In the genomic region with DNA sequence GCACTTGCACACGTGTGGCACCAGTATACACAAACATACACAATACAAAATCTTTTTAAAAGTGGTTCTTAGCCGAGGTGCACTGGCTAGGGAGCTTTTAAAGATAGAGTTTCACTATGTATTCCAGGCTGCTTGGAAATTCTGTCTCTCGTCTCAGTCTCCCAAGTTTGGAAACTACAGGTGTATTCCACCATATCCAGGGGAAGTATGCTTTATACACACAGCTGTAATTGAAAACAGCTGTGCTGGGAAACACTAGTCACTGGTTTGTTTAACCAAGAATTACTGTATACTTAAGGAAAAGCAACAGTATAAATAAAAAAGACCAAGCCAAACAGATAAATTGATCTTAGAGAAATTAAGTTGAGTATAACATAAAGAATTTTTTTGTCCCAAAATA, we compare ENCODE assay signal across 24 mouse cellular contexts. TPM values are rescaled to one million over a fixed set of nuclear protein-coding genes. Genes with fewer than 3 reads are reported as not detected.
DNase-seq lines count a peak whose midpoint lies in the region; ATAC-seq and TF ChIP-seq lines count a peak whose summit lies in the region.
"Had no signal": no experiment of that assay in that cellular context is flagged by ENCODE, and none has a peak within 500 bp of the region (broad histone marks: within the 10 kb centered on the region; RNA-seq: fewer than 3 reads in every experiment).

No protein-coding gene starts in this region.

- H3K4me1 ChIP-seq in limb, embryonic 13.5 days: peaks cover 9% of the 10 kb centered on the region
- H3K4me1 ChIP-seq: forebrain, embryonic 13.5 days; forebrain, embryonic 15.5 days had no signal

- TF ChIP-seq CTCF in gastrocnemius, adult 2 months (IDR thresholded peaks at IDR 0.05): no peak

- 30% methylated on average over 3 of the region's 3 CpGs for WGBS in limb, embryonic 13.5 days

- H3K9me3 ChIP-seq in limb, embryonic 13.5 days: peaks cover 5% of the 10 kb centered on the region; the same call in 1 of the 2 replicates
- H3K9me3 ChIP-seq: forebrain, embryonic 15.5 days had no signal

- peak overlapping the region; percentile 16; the same call in 1 of the 2 replicates for H3K27ac ChIP-seq in gastrocnemius, adult 2 months
- no peak overlapping the region; the same call in 1 of the 2 replicates for H3K27ac ChIP-seq in limb, embryonic 13.5 days
- H3K27ac ChIP-seq: embryonic facial prominence, embryonic 13.5 days; forebrain, embryonic 13.5 days; forebrain, embryonic 15.5 days had no signal

- intact Hi-C loops in gastrocnemius, adult 2 months (cut with DNase I): no loop called here

- peak; percentile 64; the same call in 1 of the 2 replicates for ATAC-seq in limb, embryonic 13.5 days (ENCODE audit: low FRiP score, low read depth)
- ATAC-seq: CD4-positive, CD25-positive, alpha-beta regulatory T cell, adult 4 months; forebrain, embryonic 13.5 days; forebrain, embryonic 15.5 days; forebrain, postnatal 0 days had no signal

- H3K4me3 ChIP-seq in gastrocnemius, adult 2 months: no peak overlapping the region
- no peak overlapping the region for H3K4me3 ChIP-seq in limb, embryonic 13.5 days
- H3K4me3 ChIP-seq: embryonic facial prominence, embryonic 13.5 days; forebrain, embryonic 13.5 days; forebrain, embryonic 15.5 days had no signal

- no peak overlapping the region for H3K9ac ChIP-seq in limb, embryonic 13.5 days
- H3K9ac ChIP-seq: embryonic facial prominence, embryonic 13.5 days; forebrain, embryonic 13.5 days; forebrain, embryonic 15.5 days; forebrain, postnatal 0 days had no signal

- DNase-seq in embryo, embryonic 11 days: peak; percentile 19
- DNase-seq in embryo, embryonic 10.5 days (ENCODE audit: low spot score): no peak
- DNase-seq in gastrocnemius, adult 2 months: no peak
- no peak for DNase-seq in gastrocnemius, adult 8-10 months (ENCODE audit: low spot score in 2 of 2)
- peak; percentile 24 for DNase-seq in NIH3T3 (ENCODE audit: low read depth)
- no peak for DNase-seq in left cerebral cortex, adult 8-10 months (ENCODE audit: low spot score in 2 of 2)
- DNase-seq in frontal cortex, adult 2 months (ENCODE audit: extremely low spot score in 1 of 2, low spot score in 1 of 2): no peak
- DNase-seq: adrenal gland, adult 2 months; adrenal gland, postnatal 10 days; adrenal gland, postnatal 25 days; B cell, adult 2 months; cerebellum, adult 11 months; cerebellum, adult 18-20 months; cerebellum, adult 8-10 months; cerebellum, adult 9-11 months; cerebellum, postnatal 14 days; cerebellum, postnatal 36 days; forebrain, postnatal 0 days had no signal

- H3K27me3 ChIP-seq in limb, embryonic 13.5 days: no peaks in the 10 kb centered on the region
- H3K27me3 ChIP-seq: CH12.LX; embryonic facial prominence, embryonic 13.5 days; forebrain, embryonic 13.5 days; forebrain, embryonic 15.5 days had no signal

- H3K36me3 ChIP-seq in limb, embryonic 13.5 days: peaks cover 11% of the 10 kb centered on the region
- H3K36me3 ChIP-seq: forebrain, embryonic 15.5 days had no signal

- no peak overlapping the region for H3K4me2 ChIP-seq in limb, embryonic 13.5 days (replicated peaks)
- H3K4me2 ChIP-seq: embryonic facial prominence, embryonic 13.5 days; forebrain, embryonic 13.5 days; forebrain, embryonic 15.5 days had no signal

RNA-seq across cellular contexts. Expression of gene Usf3, which starts 11.7 kb away (rescaled TPM):
- 10 to 100 TPM; 41.6 to 47.9 TPM for total RNA-seq in gastrocnemius, adult 2 months (2021)
- total RNA-seq in gastrocnemius, adult 8-10 months (2022): 10 to 100 TPM; 32.1 to 59.9 (median 42.4) TPM
- polyA plus RNA-seq in limb, embryonic 13.5 days (2015; fragmentation: Nextera tagmentation; extraction: Ambion mirVana): 2.8 and 3.0 TPM in 2 replicates
- 10 to 100 TPM; 31.2 to 37.7 (median 33.9) TPM for total RNA-seq in left cerebral cortex, adult 8-10 months (2022)
- 14.0 and 14.9 TPM in 2 replicates for polyA plus RNA-seq in frontal cortex, adult 2 months (2012; rRNA removed)

RNA-seq across cellular contexts. Expression of gene Naa50, which starts 45.1 kb away (rescaled TPM):
- 100 to 1,000 TPM; 181 to 195 TPM for total RNA-seq in gastrocnemius, adult 2 months (2021)
- total RNA-seq in gastrocnemius, adult 8-10 months (2022): 100 to 1,000 TPM; 188 to 278 (median 246) TPM
- 116 and 122 TPM in 2 replicates for polyA plus RNA-seq in limb, embryonic 13.5 days (2015; fragmentation: Nextera tagmentation; extraction: Ambion mirVana)
- 10 to 100 TPM; 58.8 to 67.1 (median 62.9) TPM for total RNA-seq in left cerebral cortex, adult 8-10 months (2022)
- polyA plus RNA-seq in frontal cortex, adult 2 months (2012; rRNA removed): 26.5 and 27.5 TPM in 2 replicates

RNA-seq across cellular contexts. Expression of gene Atp6v1a, which starts 45.3 kb away (rescaled TPM):
- 10 to 100 TPM; 17.0 to 20.1 TPM for total RNA-seq in gastrocnemius, adult 2 months (2021)
- 10 to 100 TPM; 16.2 to 27.1 (median 22.1) TPM for total RNA-seq in gastrocnemius, adult 8-10 months (2022)
- polyA plus RNA-seq in limb, embryonic 13.5 days (2015; fragmentation: Nextera tagmentation; extraction: Ambion mirVana): 44.2 and 46.2 TPM in 2 replicates
- 100 to 1,000 TPM; 461 to 516 (median 474) TPM for total RNA-seq in left cerebral cortex, adult 8-10 months (2022)
- polyA plus RNA-seq in frontal cortex, adult 2 months (2012; rRNA removed): 201 and 231 TPM in 2 replicates

Comparison
In these comparisons a context has a peak if more than half of its experiments do, and no peak if none do; other contexts are left out.
1. DNase-seq: peak in embryo, embryonic 11 days (single experiment) and NIH3T3 (single experiment); none in embryo, embryonic 10.5 days (single experiment), gastrocnemius, adult 2 months (single experiment), gastrocnemius, adult 8-10 months (0 of 2), left cerebral cortex, adult 8-10 months (0 of 2) and frontal cortex, adult 2 months (0 of 2).
2. RNA of gene Atp6v1a, which starts 45.3 kb away (total RNA-seq): 461 to 516 TPM in left cerebral cortex, adult 8-10 months; 16.2 to 27.1 TPM in gastrocnemius, adult 8-10 months and 17.0 to 20.1 TPM in gastrocnemius, adult 2 months; every median in the first group is over 10 times any median in the second.